ENCODE assay signal across 30 mouse cellular contexts in the genomic region with DNA sequence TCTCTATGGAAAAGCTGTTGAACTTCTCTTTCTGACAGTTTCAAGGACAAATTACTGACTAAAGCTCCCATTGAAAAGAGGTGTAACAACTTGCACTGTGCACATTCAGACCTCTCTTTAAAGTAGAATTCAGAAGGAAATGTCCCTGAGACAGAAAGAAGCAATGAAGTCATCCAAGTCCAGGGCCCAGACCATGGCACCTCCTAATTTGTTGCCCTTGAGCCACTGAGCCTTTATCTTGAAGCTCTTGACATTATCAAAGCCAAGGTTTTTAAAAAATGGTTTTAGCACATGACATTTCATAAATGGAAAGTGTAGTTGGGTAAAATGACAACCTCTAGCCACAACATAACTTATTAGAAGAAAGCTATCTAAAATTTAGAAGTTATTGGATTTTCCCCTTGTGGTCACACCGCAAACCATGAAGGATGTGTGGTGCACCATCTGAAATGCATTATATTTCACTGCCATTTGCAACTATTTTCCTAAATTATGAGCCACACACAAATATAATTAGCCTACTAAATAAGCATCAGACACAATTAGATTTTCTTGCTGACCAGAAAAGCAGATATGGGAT.
DNase-seq lines count a peak whose midpoint lies in the region; ATAC-seq lines count a peak whose summit lies in the region.
"Had no signal": no experiment of that assay in that cellular context is flagged by ENCODE, and none has a peak within 500 bp of the region (broad histone marks: within the 10 kb centered on the region; RNA-seq: fewer than 3 reads in every experiment).

No protein-coding gene starts in this region.

- peak; percentile 80 for DNase-seq in adrenal gland, adult 2 months
- DNase-seq in adrenal gland, adult 18-20 months (ENCODE audit: low spot score in 2 of 2): no peak
- peak; percentile 35 for DNase-seq in adrenal gland, postnatal 10 days
- peak; percentile 44 to 55 for DNase-seq in adrenal gland, postnatal 36 days
- no peak for DNase-seq in gastrocnemius, postnatal 36 days
- no peak for DNase-seq in forebrain, embryonic 11.5 days (ENCODE audit: low spot score)
- DNase-seq: B cell, adult 2 months; cerebellum, adult 18-20 months; cerebellum, adult 9-10 months; cerebellum, postnatal 14 days; gastrocnemius, postnatal 10 days; heart, adult 18-20 months; heart, postnatal 10 days; heart, postnatal 36 days; kidney, adult 18-20 months; kidney, adult 9 months had no signal

- H3K27me3 ChIP-seq in forebrain, embryonic 11.5 days (ENCODE audit: control insufficient read depth, insufficient read depth, low read length): no peaks in the 10 kb centered on the region
- H3K27me3 ChIP-seq: CH12.LX; embryonic facial prominence, embryonic 12.5 days; embryonic facial prominence, embryonic 15.5 days; forebrain, embryonic 13.5 days; heart, embryonic 12.5 days; heart, embryonic 15.5 days had no signal

- H3K9me3 ChIP-seq in forebrain, embryonic 11.5 days (ENCODE audit: control insufficient read depth, low read length): no peaks in the 10 kb centered on the region
- H3K9me3 ChIP-seq: embryonic facial prominence, embryonic 12.5 days; embryonic facial prominence, embryonic 15.5 days; forebrain, embryonic 13.5 days; G1E; heart, embryonic 12.5 days; heart, embryonic 15.5 days had no signal

- H3K4me2 ChIP-seq in forebrain, embryonic 11.5 days (ENCODE audit: low read depth, low read length, severe bottlenecking): no peak overlapping the region
- H3K4me2 ChIP-seq: embryonic facial prominence, embryonic 12.5 days; embryonic facial prominence, embryonic 15.5 days; forebrain, embryonic 13.5 days; heart, embryonic 12.5 days; heart, embryonic 15.5 days; hindbrain, embryonic 14.5 days had no signal

- H3K27ac ChIP-seq in forebrain, embryonic 11.5 days (ENCODE audit: low read depth, low read length): no peak overlapping the region
- H3K27ac ChIP-seq: embryonic facial prominence, embryonic 12.5 days; embryonic facial prominence, embryonic 15.5 days; forebrain, embryonic 13.5 days; heart, embryonic 15.5 days; hindbrain, embryonic 14.5 days; hindbrain, postnatal 0 days had no signal

- no peak overlapping the region for H3K9ac ChIP-seq in forebrain, embryonic 11.5 days (ENCODE audit: low read length)
- H3K9ac ChIP-seq: embryonic facial prominence, embryonic 12.5 days; embryonic facial prominence, embryonic 15.5 days; forebrain, embryonic 13.5 days; heart, embryonic 12.5 days; heart, embryonic 15.5 days; hindbrain, embryonic 14.5 days had no signal

- no peak overlapping the region for H3K4me3 ChIP-seq in forebrain, embryonic 11.5 days (ENCODE audit: low read depth, low read length)
- H3K4me3 ChIP-seq: embryonic facial prominence, embryonic 12.5 days; embryonic facial prominence, embryonic 15.5 days; erythroblast, embryonic 14.5 days; forebrain, embryonic 13.5 days; heart, embryonic 12.5 days; heart, embryonic 15.5 days had no signal

- no peak for ATAC-seq in forebrain, embryonic 11.5 days (replicated peaks; ENCODE audit: low FRiP score)
- ATAC-seq: forebrain, embryonic 13.5 days; forebrain, embryonic 16.5 days; hindbrain, postnatal 0 days; inflammation-experienced regulatory T-cells, adult 6 months; intestine, embryonic 16.5 days; Patski had no signal

- no peaks in the 10 kb centered on the region for H3K36me3 ChIP-seq in forebrain, embryonic 11.5 days (ENCODE audit: control insufficient read depth, insufficient read depth, low read length)
- H3K36me3 ChIP-seq: embryonic facial prominence, embryonic 12.5 days; embryonic facial prominence, embryonic 15.5 days; G1E; heart, embryonic 12.5 days; heart, embryonic 15.5 days had no signal

- no peaks in the 10 kb centered on the region for H3K4me1 ChIP-seq in forebrain, embryonic 11.5 days (replicated peaks; ENCODE audit: control insufficient read depth, insufficient read depth, low read length)
- H3K4me1 ChIP-seq: embryonic facial prominence, embryonic 12.5 days; embryonic facial prominence, embryonic 15.5 days; forebrain, embryonic 13.5 days; heart, embryonic 12.5 days; heart, embryonic 15.5 days had no signal

- WGBS in forebrain, embryonic 11.5 days: 100% methylated on average over 1 of the region's 1 CpGs

- intact Hi-C loops in gastrocnemius, postnatal 36 days (cut with DNase I): no loop called here

Comparison
In these comparisons a context has a peak if more than half of its experiments do, and no peak if none do; other contexts are left out.
1. DNase-seq: peak in adrenal gland, adult 2 months (single experiment), adrenal gland, postnatal 10 days (single experiment) and adrenal gland, postnatal 36 days (2 of 2); none in adrenal gland, adult 18-20 months (0 of 2), gastrocnemius, postnatal 36 days (0 of 2) and forebrain, embryonic 11.5 days (single experiment).